8 mouse cellular contexts compared by ENCODE assay signal in the genomic region with DNA sequence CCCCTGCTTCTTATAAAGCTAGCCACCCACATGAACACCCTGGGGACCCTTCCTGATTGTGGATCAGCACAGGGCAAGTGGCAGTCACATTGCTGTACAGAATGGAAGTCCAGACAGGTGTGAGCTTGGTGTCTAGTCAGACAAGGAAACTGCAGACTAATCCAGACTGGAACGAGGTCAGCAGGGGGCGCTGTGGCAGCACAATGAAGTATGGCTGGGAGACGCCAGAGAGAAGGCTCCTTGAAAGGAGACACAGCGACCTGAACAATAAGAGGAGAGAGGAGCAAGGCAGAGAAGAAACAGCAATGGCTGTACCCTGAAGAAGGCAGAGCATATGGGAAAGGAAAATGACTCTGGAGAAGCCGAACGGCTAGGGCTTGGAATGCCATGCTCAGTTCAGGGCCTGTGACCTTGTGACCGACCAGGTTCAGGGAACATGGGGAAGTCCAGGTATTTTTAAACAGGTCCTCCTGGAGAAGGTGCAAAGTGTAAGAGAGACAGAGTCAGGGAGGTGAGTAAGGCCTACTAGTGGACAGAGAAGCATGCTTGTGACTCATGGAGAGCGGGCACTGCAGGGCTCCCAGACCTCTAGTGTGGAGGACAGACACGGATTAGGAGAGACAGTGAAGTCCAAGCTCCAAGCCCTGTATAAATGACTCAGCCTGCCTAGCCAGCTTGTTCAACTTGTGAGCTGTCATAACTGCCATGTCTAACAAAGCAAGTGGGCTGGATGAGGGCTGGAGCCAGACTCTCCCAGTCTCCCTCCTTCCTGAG.
A peak's percentile ranks its signal among the peaks of the same experiment; 100 is the strongest.
DNase-seq lines count a peak whose midpoint lies in the region; ATAC-seq lines count a peak whose summit lies in the region.

No protein-coding gene starts in this region.

- peak; percentile 56 for DNase-seq in T-cell, adult 2 months (ENCODE audit: low spot score)
- DNase-seq in cerebellum, adult 9-11 months = peak; percentile 62
- peak; percentile 45 to 79 for DNase-seq in frontal cortex, postnatal 14 days (ENCODE audit: low spot score in 2 of 2)
- peak; percentile 26 for DNase-seq in hindlimb bud, embryonic 11.5 days (ENCODE audit: extremely low spot score, low read depth, low spot score)
- peak; percentile 79 to 88 for DNase-seq in left cerebral cortex, adult 18-20 months (ENCODE audit: low spot score in 2 of 2)
- peak; percentile 66 for DNase-seq in right cerebral cortex, postnatal 25 days
- peak; percentile 77 for DNase-seq in urinary bladder, postnatal 25 days (ENCODE audit: low spot score)

- ATAC-seq in megakaryocyte, adult 5-6 weeks (ENCODE audit: poor library complexity, severe bottlenecking) = peak; percentile 70

Comparison
In these comparisons a context has a peak if more than half of its experiments do, and no peak if none do; other contexts are left out.
1. Peak in every context shown above with its lines: DNase-seq and ATAC-seq.
2. DNase-seq: peak in every context shown above with its lines; median percentile 84 in left cerebral cortex, adult 18-20 months; 77 in urinary bladder, postnatal 25 days; 66 in right cerebral cortex, postnatal 25 days; 62 in cerebellum, adult 9-11 months; 62 in frontal cortex, postnatal 14 days; 56 in T-cell, adult 2 months; 26 in hindlimb bud, embryonic 11.5 days.